15 mouse cellular contexts compared by ENCODE assay signal in genomic region chr6:121116434-121116833, GRCm38 (mm10).
"Had no signal": no experiment of that assay in that cellular context is flagged by ENCODE, and none has a peak within 500 bp of the region (broad histone marks: within the 10 kb centered on the region; RNA-seq: fewer than 3 reads in every experiment).

No protein-coding gene starts in this region.

- H3K36me3 ChIP-seq: limb, embryonic 15.5 days; midbrain, embryonic 10.5 days; neural tube, embryonic 13.5 days had no signal

- ATAC-seq: intestine, embryonic 16.5 days; lung, postnatal 0 days had no signal

- H3K9me3 ChIP-seq: limb, embryonic 15.5 days; midbrain, embryonic 10.5 days; neural tube, embryonic 13.5 days had no signal

- DNase-seq: kidney, adult 2 months; layer of hippocampus, adult 9-11 months; layer of hippocampus, postnatal 36 days; lung, adult 2 months; midbrain, embryonic 14.5 days; retina, postnatal 1 day; right cerebral cortex, postnatal 14 days; thymus, adult 18-20 months; thymus, postnatal 14 days had no signal

- H3K27ac ChIP-seq: limb, embryonic 15.5 days; macrophage; midbrain, embryonic 10.5 days; neural tube, embryonic 13.5 days had no signal

- H3K4me2 ChIP-seq: limb, embryonic 15.5 days; neural tube, embryonic 13.5 days had no signal

- H3K27me3 ChIP-seq: limb, embryonic 15.5 days; neural tube, embryonic 13.5 days had no signal

- H3K4me3 ChIP-seq: limb, embryonic 15.5 days; midbrain, embryonic 10.5 days; neural tube, embryonic 13.5 days had no signal

- H3K9ac ChIP-seq: limb, embryonic 15.5 days; neural tube, embryonic 13.5 days had no signal
